Mouse (Mus musculus) erythroblast, embryonic 14.5 days (primary cell): ENCODE results near the gene Ripply3. TPM values are rescaled to one million over a fixed set of nuclear protein-coding genes. Genes with fewer than 3 reads are reported as not detected.

ENCODE experiments used
- H3K27me3 ChIP-seq: 2 replicates; pipeline ENCODE4 v1.6.1; 2012; ENCODE audit warnings: inconsistent platforms; ENCODE audit not compliant: control insufficient read depth
- H3K36me3 ChIP-seq: 2 replicates; pipeline ENCODE4 v1.6.1; 2012; ENCODE audit warnings: mild to moderate bottlenecking, inconsistent platforms; ENCODE audit not compliant: control insufficient read depth
- H3K4me1 ChIP-seq: 2 replicates; pipeline ENCODE4 v1.6.1; 2012; ENCODE audit warnings: inconsistent platforms; ENCODE audit not compliant: control insufficient read depth
- H3K4me3 ChIP-seq: replicated peaks from 2 replicates; pipeline ENCODE3; 2012; ENCODE audit warnings: moderate library complexity, mild to moderate bottlenecking, inconsistent platforms
- H3K9me3 ChIP-seq: 2 replicates; pipeline ENCODE4 v1.6.1; 2012; ENCODE audit warnings: low read length, inconsistent platforms, mixed read lengths; ENCODE audit not compliant: control insufficient read depth
- GATA1 ChIP-seq: IDR thresholded peaks from 2 replicates; pipeline ENCODE4 v1.6.1; 2012; ENCODE audit warnings: low read length, inconsistent platforms, mixed read lengths
- TAL1 ChIP-seq: IDR thresholded peaks from 3 replicates; pipeline ENCODE4 v1.6.1; 2012; ENCODE audit warnings: low read length, inconsistent platforms, mixed read lengths
- polyA plus RNA-seq: library from polyadenylated mRNA; stranded (reverse); fragments of >175 nt; gene quantifications from 2 replicates; pipeline ENCODE4 v1.2.3, GENCODE M21; 2012

Ripply3 gene
- polyA plus RNA-seq, 1 experiment: not detected

- Histone ChIP-seq H3K4me3 (no peak overlapping the region), H3K27me3 (no peaks in the 10 kb centered on the region), H3K9me3 (no peaks in the 10 kb centered on the region), H3K4me1 (no peaks in the 10 kb centered on the region), H3K36me3 (no peaks in the 10 kb centered on the region)
- no peak for TF ChIP-seq TAL1
- TF ChIP-seq GATA1: no peak
Measured at GRCm38 (mm10) chr16:94350287-94350677, 22.1 kb downstream of the Ripply3 start.

GRCm38 (mm10) chr16:94354450-94354849, 26.2 kb downstream of the Ripply3 start:
- no peaks in the 10 kb centered on the region for H3K27me3 ChIP-seq
- H3K36me3 ChIP-seq: no peaks in the 10 kb centered on the region
- TF ChIP-seq GATA1: no peak
- no peak for TF ChIP-seq TAL1
- no peak overlapping the region for H3K4me3 ChIP-seq
- H3K4me1 ChIP-seq: peaks cover 7% of the 10 kb centered on the region
- no peaks in the 10 kb centered on the region for H3K9me3 ChIP-seq

- H3K9me3 ChIP-seq: no peaks in the 10 kb centered on the region
- H3K4me3 ChIP-seq: no peak overlapping the region
- TF ChIP-seq GATA1: no peak
- TF ChIP-seq TAL1: no peak
- no peaks in the 10 kb centered on the region for H3K36me3 ChIP-seq
- no peaks in the 10 kb centered on the region for H3K27me3 ChIP-seq
- peaks cover 7% of the 10 kb centered on the region for H3K4me1 ChIP-seq
Measured at GRCm38 (mm10) chr16:94356046-94356445, 27.8 kb downstream of the Ripply3 start.

- TF ChIP-seq GATA1: no peak
- TF ChIP-seq TAL1: no peak
- Histone ChIP-seq H3K4me3 (no peak overlapping the region), H3K9me3 (no peaks in the 10 kb centered on the region), H3K36me3 (no peaks in the 10 kb centered on the region), H3K4me1 (peaks cover 7% of the 10 kb centered on the region), H3K27me3 (no peaks in the 10 kb centered on the region)
Measured at GRCm38 (mm10) chr16:94356776-94357494, 28.7 kb downstream of the Ripply3 start.

- no peaks in the 10 kb centered on the region for H3K27me3 ChIP-seq
- H3K4me3 ChIP-seq: no peak overlapping the region
- no peak for TF ChIP-seq TAL1
- TF ChIP-seq GATA1: no peak
- no peaks in the 10 kb centered on the region for H3K9me3 ChIP-seq
- H3K4me1 ChIP-seq: peaks cover 7% of the 10 kb centered on the region
- no peaks in the 10 kb centered on the region for H3K36me3 ChIP-seq
Measured at GRCm38 (mm10) chr16:94358091-94358490, 29.9 kb downstream of the Ripply3 start.

- Histone ChIP-seq H3K27me3 (no peaks in the 10 kb centered on the region), H3K4me1 (peaks cover 7% of the 10 kb centered on the region)
- TF ChIP-seq TAL1 (no peak), GATA1 (no peak)
Measured at GRCm38 (mm10) chr16:94360578-94361350, 32.5 kb downstream of the Ripply3 start.

GRCm38 (mm10) chr16:94362174-94362873, 34.1 kb downstream of the Ripply3 start:
- H3K4me1 ChIP-seq: peaks cover 12% of the 10 kb centered on the region
- no peaks in the 10 kb centered on the region for H3K9me3 ChIP-seq
- H3K27me3 ChIP-seq: no peaks in the 10 kb centered on the region
- peaks cover 4% of the 10 kb centered on the region; the same call in 1 of the 2 replicates for H3K36me3 ChIP-seq
- no peak for TF ChIP-seq TAL1
- no peak for TF ChIP-seq GATA1
- no peak overlapping the region for H3K4me3 ChIP-seq

More at GRCm38 (mm10) chr16:94360578-94361350, 32.5 kb downstream of the Ripply3 start:
- no peak overlapping the region for H3K4me3 ChIP-seq
- no peaks in the 10 kb centered on the region for H3K9me3 ChIP-seq
- peaks cover 4% of the 10 kb centered on the region; the same call in 1 of the 2 replicates for H3K36me3 ChIP-seq

GRCm38 (mm10) chr16:94363814-94364213, 35.6 kb downstream of the Ripply3 start:
- no peak overlapping the region for H3K4me3 ChIP-seq
- no peak for TF ChIP-seq GATA1
- no peak for TF ChIP-seq TAL1
- no peaks in the 10 kb centered on the region for H3K27me3 ChIP-seq
- peaks cover 4% of the 10 kb centered on the region; the same call in 1 of the 2 replicates for H3K36me3 ChIP-seq
- peaks cover 14% of the 10 kb centered on the region for H3K4me1 ChIP-seq
- H3K9me3 ChIP-seq: no peaks in the 10 kb centered on the region

- no peaks in the 10 kb centered on the region for H3K27me3 ChIP-seq
- H3K4me1 ChIP-seq: peaks cover 30% of the 10 kb centered on the region
- no peak for TF ChIP-seq GATA1
- TF ChIP-seq TAL1: no peak
Measured at GRCm38 (mm10) chr16:94365435-94365834, 37.2 kb downstream of the Ripply3 start.

More at GRCm38 (mm10) chr16:94365435-94365834, 37.2 kb downstream of the Ripply3 start:
- H3K4me3 ChIP-seq: no peak overlapping the region
- H3K36me3 ChIP-seq: peaks cover 4% of the 10 kb centered on the region; the same call in 1 of the 2 replicates
- H3K9me3 ChIP-seq: no peaks in the 10 kb centered on the region
